Mouse (Mus musculus) stomach, postnatal 0 days (tissue): ENCODE data around the gene Megf11.

Source experiments
- CTCF ChIP-seq: IDR thresholded peaks from 2 replicates; pipeline ENCODE4 v1.5.1; 2016; ENCODE audit warnings: antibody characterized with exemption, low read depth, mild to moderate bottlenecking, moderate library complexity
- EP300 ChIP-seq: optimal IDR thresholded peaks from 2 replicates; pipeline ENCODE3; 2016; ENCODE audit warnings: antibody characterized with exemption

GRCm38 (mm10) chr9:64504921-64505320 lies 119.5 kb downstream of the Megf11 start:
- TF ChIP-seq EP300 (no peak), CTCF (no peak)
